Mouse (Mus musculus) layer of hippocampus, adult 11-12 months (tissue): ENCODE results near the gene Hist1h3b.
A peak's percentile ranks its signal among the peaks of the same experiment; 100 is the strongest.

Experiments
- DNase-seq: peaks from one replicate; pipeline ENCODE4 v3.0.0; 2022; ENCODE audit warnings: low spot score

The Hist1h3b gene

GRCm38 (mm10) chr13:23792520-23792919, 40.5 kb downstream of the Hist1h3b start:
- peak; percentile 48 for DNase-seq

GRCm38 (mm10) chr13:23799405-23799804, 47.3 kb downstream of the Hist1h3b start:
- DNase-seq = no peak
